Mouse (Mus musculus): ENCODE results near the gene Smyd4. TPM values are rescaled to one million over a fixed set of nuclear protein-coding genes. Genes with fewer than 3 reads are reported as not detected.

The Smyd4 gene
- polyA plus RNA-seq, 1 experiment = 4.0 TPM

DNA sequence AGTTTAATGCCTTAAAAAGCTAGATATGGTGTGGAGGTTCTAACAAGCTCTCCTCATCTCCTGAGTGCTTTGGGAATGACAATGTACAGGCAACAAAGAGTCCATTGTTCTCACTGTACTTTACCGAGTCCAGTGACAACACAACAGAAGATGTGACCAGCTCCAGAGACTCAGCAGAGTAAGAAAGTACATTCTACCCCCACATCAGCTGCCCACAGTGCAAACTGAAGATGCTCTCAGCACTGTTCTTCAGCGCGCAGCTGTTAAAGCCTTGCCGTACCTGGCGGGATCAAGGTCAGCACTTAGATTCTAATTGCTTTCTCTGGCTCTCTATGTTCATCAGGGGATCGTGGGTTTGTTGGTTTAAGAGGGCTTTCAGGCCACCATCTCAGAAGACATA is 36.5 kb upstream of the Smyd4 start:
- H3K4me3 ChIP-seq (ENCODE audit: extremely low read depth, insufficient read depth, insufficient read length) = no peak overlapping the region
- no peak for DNase-seq (ENCODE audit: low read depth in 1 of 2, low spot score in 2 of 2)
- no peaks in the 10 kb centered on the region for H3K27me3 ChIP-seq (ENCODE audit: control insufficient read depth, insufficient read depth, low read length)
- peaks cover 72% of the 10 kb centered on the region for H3K36me3 ChIP-seq (ENCODE audit: control insufficient read depth, insufficient read depth, low read length)
- 97% methylated on average over 6 of the region's 6 CpGs for WGBS
- no peak for TF ChIP-seq POLR2A (IDR thresholded peaks at IDR 0.05; ENCODE audit: low read depth, low read length)
- no peak for TF ChIP-seq CTCF (IDR thresholded peaks at IDR 0.05; ENCODE audit: extremely low read depth, insufficient read depth, insufficient read length, insufficient replicate concordance)
- no peak overlapping the region for H3K27ac ChIP-seq (ENCODE audit: insufficient read depth, low read length)
- H3K4me1 ChIP-seq (ENCODE audit: control insufficient read depth, insufficient read depth, insufficient read length) = no peaks in the 10 kb centered on the region

- WGBS = 87% methylated on average over 8 of the region's 8 CpGs
- Histone ChIP-seq H3K27me3 (ENCODE audit: control insufficient read depth, insufficient read depth, low read length) (no peaks in the 10 kb centered on the region), H3K4me1 (ENCODE audit: control insufficient read depth, insufficient read depth, insufficient read length) (no peaks in the 10 kb centered on the region)
Measured at GRCm38 (mm10) chr11:75313834-75314233, 34.4 kb upstream of the Smyd4 start.

GRCm38 (mm10) chr11:75318351-75319221 is 29.6 kb upstream of the Smyd4 start:
- H3K27me3 ChIP-seq (ENCODE audit: control insufficient read depth, insufficient read depth, low read length) = no peaks in the 10 kb centered on the region
- H3K4me1 ChIP-seq (ENCODE audit: control insufficient read depth, insufficient read depth, insufficient read length) = no peaks in the 10 kb centered on the region
- TF ChIP-seq CTCF (IDR thresholded peaks at IDR 0.05; ENCODE audit: extremely low read depth, insufficient read depth, insufficient read length, insufficient replicate concordance) = no peak
- TF ChIP-seq POLR2A (IDR thresholded peaks at IDR 0.05; ENCODE audit: low read depth, low read length) = no peak
- H3K27ac ChIP-seq (ENCODE audit: insufficient read depth, low read length) = peak overlapping the region; percentile 68
- H3K4me3 ChIP-seq (ENCODE audit: extremely low read depth, insufficient read depth, insufficient read length) = no peak overlapping the region
- DNase-seq (ENCODE audit: low read depth in 1 of 2, low spot score in 2 of 2) = peak in 1 of 2 experiments; percentile 57
- 74% methylated on average over 14 of the region's 14 CpGs for WGBS
- peaks cover 25% of the 10 kb centered on the region for H3K36me3 ChIP-seq (ENCODE audit: control insufficient read depth, insufficient read depth, low read length)

More at GRCm38 (mm10) chr11:75313834-75314233, 34.4 kb upstream of the Smyd4 start:
- no peak overlapping the region for H3K4me3 ChIP-seq (ENCODE audit: extremely low read depth, insufficient read depth, insufficient read length)
- H3K36me3 ChIP-seq (ENCODE audit: control insufficient read depth, insufficient read depth, low read length) = peaks cover 64% of the 10 kb centered on the region
- DNase-seq (ENCODE audit: low read depth in 1 of 2, low spot score in 2 of 2) = no peak
- no peak overlapping the region for H3K27ac ChIP-seq (ENCODE audit: insufficient read depth, low read length)
- TF ChIP-seq CTCF (IDR thresholded peaks at IDR 0.05; ENCODE audit: extremely low read depth, insufficient read depth, insufficient read length, insufficient replicate concordance) = no peak
- TF ChIP-seq POLR2A (IDR thresholded peaks at IDR 0.05; ENCODE audit: low read depth, low read length) = no peak

GRCm38 (mm10) chr11:75319246-75319645 is 29.0 kb upstream of the Smyd4 start:
- TF ChIP-seq CTCF (IDR thresholded peaks at IDR 0.05; ENCODE audit: extremely low read depth, insufficient read depth, insufficient read length, insufficient replicate concordance) (no peak), POLR2A (IDR thresholded peaks at IDR 0.05; ENCODE audit: low read depth, low read length) (no peak)
- WGBS = 75% methylated on average over 5 of the region's 5 CpGs
- Histone ChIP-seq H3K36me3 (ENCODE audit: control insufficient read depth, insufficient read depth, low read length) (peaks cover 19% of the 10 kb centered on the region), H3K4me3 (ENCODE audit: extremely low read depth, insufficient read depth, insufficient read length) (no peak overlapping the region), H3K27me3 (ENCODE audit: control insufficient read depth, insufficient read depth, low read length) (no peaks in the 10 kb centered on the region), H3K4me1 (ENCODE audit: control insufficient read depth, insufficient read depth, insufficient read length) (no peaks in the 10 kb centered on the region; the same call in 1 of the 2 replicates), H3K27ac (ENCODE audit: insufficient read depth, low read length) (peak overlapping the region; percentile 44)
- DNase-seq (ENCODE audit: low read depth in 1 of 2, low spot score in 2 of 2) = no peak

- no peak overlapping the region for H3K4me3 ChIP-seq (ENCODE audit: extremely low read depth, insufficient read depth, insufficient read length)
- no peaks in the 10 kb centered on the region for H3K27me3 ChIP-seq (ENCODE audit: control insufficient read depth, insufficient read depth, low read length)
- DNase-seq (ENCODE audit: low read depth in 1 of 2, low spot score in 2 of 2) = no peak
- TF ChIP-seq POLR2A (IDR thresholded peaks at IDR 0.05; ENCODE audit: low read depth, low read length) = no peak
- 82% methylated on average over 8 of the region's 8 CpGs for WGBS
- peaks cover 7% of the 10 kb centered on the region; the same call in 1 of the 2 replicates for H3K4me1 ChIP-seq (ENCODE audit: control insufficient read depth, insufficient read depth, insufficient read length)
- peaks cover 5% of the 10 kb centered on the region for H3K36me3 ChIP-seq (ENCODE audit: control insufficient read depth, insufficient read depth, low read length)
- no peak overlapping the region for H3K27ac ChIP-seq (ENCODE audit: insufficient read depth, low read length)
Measured at GRCm38 (mm10) chr11:75323326-75323737, 24.9 kb upstream of the Smyd4 start.

DNA sequence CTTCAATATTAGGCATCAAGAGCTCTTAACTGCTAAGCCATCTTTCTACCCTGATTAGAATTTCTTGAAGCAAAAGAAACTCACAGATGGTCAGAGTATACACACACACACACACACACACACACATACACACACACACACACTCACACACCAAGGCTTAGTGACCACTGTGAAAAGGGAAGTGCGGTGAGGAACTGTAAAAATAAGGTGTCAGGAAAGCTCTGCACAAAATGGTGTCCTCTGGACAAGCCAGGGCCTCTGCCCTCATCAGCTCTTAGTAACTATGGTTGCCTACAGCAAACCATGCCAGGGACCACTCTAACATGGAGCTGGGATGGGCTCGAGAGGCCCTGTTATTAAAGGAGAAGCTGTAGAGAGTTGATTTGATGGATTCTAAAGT is 23.8 kb upstream of the Smyd4 start:
- TF ChIP-seq CTCF (IDR thresholded peaks at IDR 0.05; ENCODE audit: extremely low read depth, insufficient read depth, insufficient read length, insufficient replicate concordance) = no peak
- no peak for TF ChIP-seq POLR2A (IDR thresholded peaks at IDR 0.05; ENCODE audit: low read depth, low read length)
- Histone ChIP-seq H3K4me3 (ENCODE audit: extremely low read depth, insufficient read depth, insufficient read length) (no peak overlapping the region), H3K27me3 (ENCODE audit: control insufficient read depth, insufficient read depth, low read length) (no peaks in the 10 kb centered on the region), H3K4me1 (ENCODE audit: control insufficient read depth, insufficient read depth, insufficient read length) (peaks cover 7% of the 10 kb centered on the region; the same call in 1 of the 2 replicates), H3K27ac (ENCODE audit: insufficient read depth, low read length) (no peak overlapping the region), H3K36me3 (ENCODE audit: control insufficient read depth, insufficient read depth, low read length) (peaks cover 6% of the 10 kb centered on the region)
- WGBS = 91% methylated on average over 2 of the region's 2 CpGs
- DNase-seq (ENCODE audit: low read depth in 1 of 2, low spot score in 2 of 2) = no peak
